Comparison of ENCODE assay signal across 8 mouse cellular contexts in the genomic region with DNA sequence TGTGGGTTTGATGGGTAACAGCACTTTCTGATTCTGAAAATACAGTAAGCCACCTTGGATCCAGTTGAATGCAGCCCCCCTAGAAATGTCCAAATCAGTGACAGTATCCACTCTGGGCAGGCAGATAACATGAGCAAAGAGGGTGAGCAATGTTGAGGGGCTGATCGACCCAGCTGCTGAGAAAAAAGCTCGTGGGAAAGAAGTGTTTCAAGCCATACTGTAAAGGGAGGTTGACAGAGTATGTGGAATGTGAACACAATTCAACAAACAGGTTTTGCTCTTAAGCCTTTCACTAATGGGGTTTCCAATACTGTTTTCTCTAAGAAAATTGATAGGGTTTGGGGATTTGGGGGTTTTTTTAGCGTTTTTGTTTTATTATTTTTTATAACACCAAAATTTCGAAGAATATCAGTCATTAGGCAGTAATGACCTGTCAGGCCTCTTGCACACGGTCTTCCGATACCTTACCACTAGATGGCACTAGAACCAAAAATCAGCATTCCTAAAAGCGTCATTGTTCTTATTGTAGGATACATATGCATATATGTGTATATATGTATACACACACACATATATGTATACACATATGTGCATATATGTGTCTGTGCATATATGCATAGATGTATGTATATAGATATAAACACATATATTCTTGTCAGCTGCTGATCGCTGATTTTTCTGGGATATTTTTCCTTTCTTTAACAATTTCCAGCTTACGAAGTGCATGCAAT.
A peak's percentile ranks its signal among the peaks of the same experiment; 100 is the strongest.
DNase-seq lines count a peak whose midpoint lies in the region; ATAC-seq and TF ChIP-seq lines count a peak whose summit lies in the region.
"Had no signal": no experiment of that assay in that cellular context is flagged by ENCODE, and none has a peak within 500 bp of the region (broad histone marks: within the 10 kb centered on the region; RNA-seq: fewer than 3 reads in every experiment).

No protein-coding gene starts in this region.

- peak; percentile 36; the same call in 1 of the 2 replicates for TF ChIP-seq CTCF in G1E (IDR thresholded peaks at IDR 0.05; ENCODE audit: low read depth, low read length)

- peaks cover 2% of the 10 kb centered on the region; the same call in 1 of the 2 replicates for H3K9me3 ChIP-seq in G1E (replicated peaks)
- H3K9me3 ChIP-seq in forebrain, embryonic 11.5 days (ENCODE audit: control insufficient read depth, low read length) = no peaks in the 10 kb centered on the region
- no peaks in the 10 kb centered on the region for H3K9me3 ChIP-seq in limb, embryonic 11.5 days (ENCODE audit: control insufficient read depth, low read length)
- H3K9me3 ChIP-seq: heart, embryonic 15.5 days had no signal

- intact Hi-C loops in gastrocnemius, postnatal 14 days (cut with DNase I; ENCODE audit: low total_unique reads) = no loop called here

- peak; percentile 67 for ATAC-seq in G1E (ENCODE audit: extremely low read depth, insufficient number of reproducible peaks, low FRiP score, poor library complexity, severe bottlenecking)
- ATAC-seq in forebrain, embryonic 11.5 days (replicated peaks; ENCODE audit: low FRiP score) = peak; percentile 63
- ATAC-seq in limb, embryonic 11.5 days (ENCODE audit: insufficient number of reproducible peaks, low FRiP score, low TSS enrichment, low read depth) = peak; percentile 51; the same call in 1 of the 2 replicates
- 0 out of 2 replicates have a peak, but pooled peaks have one; percentile 16 for ATAC-seq in neutrophil, adult 5-6 weeks (ENCODE audit: extremely low read depth, insufficient number of reproducible peaks, low FRiP score, poor library complexity, severe bottlenecking)

- H3K4me2 ChIP-seq in forebrain, embryonic 11.5 days (ENCODE audit: low read depth, low read length, severe bottlenecking) = no peak overlapping the region
- H3K4me2 ChIP-seq in limb, embryonic 11.5 days (ENCODE audit: low read depth, severe bottlenecking) = no peak overlapping the region
- H3K4me2 ChIP-seq: heart, embryonic 15.5 days had no signal

- H3K4me3 ChIP-seq in G1E (ENCODE audit: low read depth, low read length) = no peak overlapping the region
- H3K4me3 ChIP-seq in forebrain, embryonic 11.5 days (ENCODE audit: low read depth, low read length) = no peak overlapping the region
- no peak overlapping the region for H3K4me3 ChIP-seq in limb, embryonic 11.5 days (ENCODE audit: low read depth, low read length)
- H3K4me3 ChIP-seq: heart, embryonic 15.5 days had no signal

- H3K27me3 ChIP-seq in G1E (ENCODE audit: insufficient read depth, low read length) = no peaks in the 10 kb centered on the region
- peaks cover 2% of the 10 kb centered on the region; the same call in 1 of the 2 replicates for H3K27me3 ChIP-seq in forebrain, embryonic 11.5 days (ENCODE audit: control insufficient read depth, insufficient read depth, low read length)
- no peaks in the 10 kb centered on the region for H3K27me3 ChIP-seq in limb, embryonic 11.5 days (ENCODE audit: control insufficient read depth, insufficient read depth, low read length)
- H3K27me3 ChIP-seq: heart, embryonic 15.5 days had no signal

- H3K27ac ChIP-seq in forebrain, embryonic 11.5 days (ENCODE audit: low read depth, low read length) = no peak overlapping the region
- peak overlapping the region; percentile 72 for H3K27ac ChIP-seq in limb, embryonic 11.5 days (replicated peaks; ENCODE audit: low read depth, low read length)
- H3K27ac ChIP-seq: heart, embryonic 15.5 days had no signal

- H3K4me1 ChIP-seq in G1E (ENCODE audit: insufficient read depth, low read depth, low read length) = no peaks in the 10 kb centered on the region
- peaks cover 3% of the 10 kb centered on the region; the same call in 1 of the 2 replicates for H3K4me1 ChIP-seq in forebrain, embryonic 11.5 days (replicated peaks; ENCODE audit: control insufficient read depth, insufficient read depth, low read length)
- peaks cover 4% of the 10 kb centered on the region for H3K4me1 ChIP-seq in limb, embryonic 11.5 days (ENCODE audit: control insufficient read depth, insufficient read depth, low read length)

- WGBS in forebrain, embryonic 11.5 days = 28% methylated on average over 9 of the region's 9 CpGs
- 20% methylated on average over 9 of the region's 9 CpGs for WGBS in limb, embryonic 11.5 days

- no peak overlapping the region for H3K9ac ChIP-seq in forebrain, embryonic 11.5 days (ENCODE audit: low read length)
- no peak overlapping the region for H3K9ac ChIP-seq in limb, embryonic 11.5 days (ENCODE audit: low read length)
- H3K9ac ChIP-seq: heart, embryonic 15.5 days had no signal

- H3K36me3 ChIP-seq in G1E (replicated peaks) = no peaks in the 10 kb centered on the region
- H3K36me3 ChIP-seq in forebrain, embryonic 11.5 days (ENCODE audit: control insufficient read depth, insufficient read depth, low read length) = no peaks in the 10 kb centered on the region
- no peaks in the 10 kb centered on the region for H3K36me3 ChIP-seq in limb, embryonic 11.5 days (ENCODE audit: control insufficient read depth, insufficient read depth, low read length)
- H3K36me3 ChIP-seq: heart, embryonic 15.5 days had no signal

- peak; percentile 62 for DNase-seq in CD4-positive, CD25-positive, alpha-beta regulatory T cell, adult 2 months (ENCODE audit: low read depth, low spot score)
- DNase-seq in G1E (ENCODE audit: low spot score) = peak; percentile 11
- no peak for DNase-seq in forebrain, embryonic 11.5 days (ENCODE audit: low spot score)
- DNase-seq in limb, embryonic 11.5 days (ENCODE audit: low spot score) = peak; percentile 22
- no peak for DNase-seq in gastrocnemius, postnatal 14 days
- no peak for DNase-seq in gastrocnemius, adult 8-10 months (ENCODE audit: low spot score in 2 of 2)

Comparison
In these comparisons a context has a peak if more than half of its experiments do, and no peak if none do; other contexts are left out.
1. DNase-seq: peak in CD4-positive, CD25-positive, alpha-beta regulatory T cell, adult 2 months (single experiment), G1E (single experiment) and limb, embryonic 11.5 days (single experiment); none in forebrain, embryonic 11.5 days (single experiment), gastrocnemius, postnatal 14 days (single experiment) and gastrocnemius, adult 8-10 months (0 of 2).
2. ATAC-seq: peak in every context shown above with its lines; median percentile 67 in G1E; 63 in forebrain, embryonic 11.5 days; 51 in limb, embryonic 11.5 days; 16 in neutrophil, adult 5-6 weeks.